Mouse (Mus musculus) ES-CJ7 (cell line): ENCODE measurements around the gene Birc5.
"Not testable (repeated sequence)": the region's sequence is repeated elsewhere in the genome, so short reads cannot be mapped to it uniquely, and the experiment has no call there.

Experiments used
- DNase-seq: peaks from one replicate; pipeline ENCODE4 v3.0.0; 2011; ENCODE audit warnings: low read depth, low spot score

Gene Birc5

DNA sequence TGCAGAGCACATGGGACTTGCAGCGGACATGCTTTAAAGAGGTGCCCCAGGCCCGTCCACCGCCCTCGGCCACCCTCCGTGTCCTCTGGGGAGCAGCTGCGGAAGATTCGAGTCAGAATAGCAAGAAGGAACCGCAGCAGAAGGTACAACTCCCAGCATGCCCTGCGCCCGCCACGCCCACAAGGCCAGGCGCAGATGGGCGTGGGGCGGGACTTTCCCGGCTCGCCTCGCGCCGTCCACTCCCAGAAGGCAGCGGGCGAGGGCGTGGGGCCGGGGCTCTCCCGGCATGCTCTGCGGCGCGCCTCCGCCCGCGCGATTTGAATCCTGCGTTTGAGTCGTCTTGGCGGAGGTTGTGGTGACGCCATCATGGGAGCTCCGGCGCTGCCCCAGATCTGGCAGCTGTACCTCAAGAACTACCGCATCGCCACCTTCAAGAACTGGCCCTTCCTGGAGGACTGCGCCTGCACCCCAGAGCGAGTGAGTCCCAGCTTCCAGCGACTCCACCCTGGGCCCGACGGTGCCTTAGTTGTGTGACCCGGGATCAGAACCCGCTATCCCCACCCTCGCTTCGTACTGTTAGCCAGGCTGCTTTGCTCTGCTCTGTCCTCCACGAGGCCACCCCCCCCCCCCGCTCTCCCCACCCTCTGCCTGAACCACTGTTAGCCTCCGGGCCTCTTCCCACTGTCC lies at the start of gene Birc5:
Gene Birc5, plus strand, starts transcription at position 267 of the 687 bp plus-strand sequence.
- peak; percentile 96 for DNase-seq

DNA sequence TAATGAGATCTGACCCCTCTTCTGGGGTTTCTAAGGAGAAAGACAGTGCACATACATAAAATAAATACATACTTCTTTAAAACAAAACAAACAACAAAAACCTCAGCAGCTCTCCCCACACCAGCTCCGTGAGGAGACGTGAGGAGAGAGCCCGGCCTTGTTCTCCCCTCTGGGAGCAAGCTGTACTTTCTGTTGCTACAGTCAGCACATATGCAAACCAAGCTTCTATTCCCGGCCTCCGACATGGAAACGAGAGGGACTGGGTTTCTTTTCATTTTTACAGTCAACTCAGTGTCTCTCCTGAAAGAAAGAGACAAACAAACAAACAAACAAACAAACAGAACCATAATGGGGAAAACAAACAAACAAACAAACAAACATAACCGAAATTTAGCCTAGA lies 49.0 kb upstream of the Birc5 start:
- no peak for DNase-seq

DNA sequence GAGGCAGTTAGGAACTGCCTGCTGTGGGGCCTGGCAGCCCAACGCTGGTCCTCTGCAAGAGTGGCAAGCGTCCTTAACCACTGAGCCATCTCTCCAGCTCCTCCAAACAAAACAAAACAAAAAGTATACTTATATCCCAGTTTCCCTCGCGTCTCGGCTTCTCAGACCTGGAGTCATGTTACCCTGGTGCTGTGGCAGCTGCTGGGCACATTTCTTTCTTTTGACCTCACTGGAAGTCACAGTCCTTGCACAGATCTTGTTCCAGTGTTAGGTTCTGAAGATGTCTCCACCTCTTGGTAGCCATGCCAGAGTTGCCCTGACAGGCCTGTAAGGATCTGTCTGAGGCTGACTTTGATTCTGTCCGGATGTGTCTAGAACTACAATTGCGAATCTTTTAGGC lies 47.4 kb upstream of the Birc5 start:
- DNase-seq, result no peak

DNA sequence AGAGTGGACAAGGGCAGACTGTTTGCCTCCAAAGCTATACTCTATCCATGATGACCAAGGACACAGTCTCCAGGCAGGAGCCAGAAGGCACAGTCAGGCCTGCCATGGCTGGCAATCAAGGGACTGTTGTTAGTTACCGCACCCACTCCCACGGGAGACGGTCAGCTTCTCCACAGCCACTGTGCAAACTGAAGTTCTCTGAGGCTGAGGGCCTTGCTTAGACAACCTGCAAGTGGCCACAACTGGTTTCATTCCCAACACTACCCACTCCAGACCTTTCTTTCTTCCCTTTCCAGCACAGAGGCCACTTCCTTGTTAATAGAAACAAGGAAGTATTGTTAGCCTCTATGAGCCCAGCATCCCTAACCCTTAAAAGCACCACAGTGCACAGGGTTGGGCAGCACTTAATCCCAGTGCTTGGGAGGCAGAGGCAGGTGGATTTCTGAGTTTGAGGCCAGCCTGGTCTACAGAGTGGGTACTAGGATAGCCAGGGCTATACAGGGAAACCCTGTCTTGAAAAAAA lies 45.8 kb upstream of the Birc5 start:
- DNase-seq, result no peak

DNA sequence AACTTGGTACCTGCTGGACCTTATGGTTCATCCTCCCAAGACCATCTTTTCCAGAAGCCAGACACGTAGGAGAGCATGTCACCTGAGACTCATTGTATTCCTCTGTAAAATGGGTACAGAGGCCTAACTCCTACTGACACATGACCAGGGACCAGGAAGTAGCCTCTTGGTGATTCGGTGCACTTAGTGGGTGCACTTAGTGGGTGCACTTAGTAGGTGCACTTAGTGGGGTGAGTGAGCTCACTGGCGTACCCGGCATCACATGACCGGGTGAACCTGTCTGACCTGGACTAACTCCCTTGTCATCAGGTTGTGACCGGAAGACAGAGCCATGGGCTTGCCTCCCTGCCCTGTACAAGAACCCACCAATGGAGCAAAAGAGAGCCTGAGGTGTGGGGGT lies 42.3 kb upstream of the Birc5 start:
- no peak for DNase-seq

DNA sequence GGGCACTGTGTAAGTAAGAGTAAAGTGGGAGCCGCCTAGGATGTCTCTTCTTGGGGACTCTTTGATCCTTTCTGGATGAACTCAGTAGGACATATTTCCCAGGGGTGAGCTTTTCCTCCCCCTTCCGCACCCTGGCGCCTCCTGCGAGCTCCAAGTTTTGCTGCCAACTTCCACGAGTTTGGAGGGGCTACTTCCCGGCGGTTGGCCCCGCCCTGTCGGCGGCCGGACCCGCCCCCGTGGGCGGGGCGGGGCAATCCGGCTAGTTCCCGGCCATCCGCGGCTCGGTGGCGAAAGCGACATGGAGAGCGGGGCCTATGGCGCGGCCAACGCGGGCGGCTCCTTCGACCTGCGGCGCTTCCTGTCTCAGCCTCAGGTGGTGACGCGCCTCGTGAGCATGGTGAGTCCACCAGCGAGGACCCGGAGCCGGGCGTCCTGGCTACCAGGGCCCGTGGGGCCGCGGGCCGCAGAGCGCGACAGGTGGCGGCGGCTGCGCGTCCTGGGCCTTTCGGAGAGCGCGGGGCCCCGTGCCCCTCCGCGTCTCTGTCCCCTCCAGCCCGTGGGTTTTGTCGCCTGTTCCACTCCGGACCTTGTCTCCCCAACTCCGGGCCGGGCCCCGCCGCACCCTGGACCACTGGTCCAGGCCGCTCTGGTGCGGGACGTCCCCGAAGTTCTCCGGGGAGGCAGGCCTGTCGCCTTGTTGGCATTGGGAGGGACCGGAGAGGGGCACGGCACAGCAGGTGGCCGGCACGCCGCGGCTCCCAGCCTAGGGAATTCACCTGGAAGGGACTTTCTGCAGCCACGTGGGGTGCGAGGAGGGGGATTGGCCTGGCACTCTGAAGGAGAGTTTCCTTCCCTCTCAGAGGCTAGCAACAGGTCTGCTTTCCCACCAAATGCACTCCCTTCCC lies 39.4 kb upstream of the Birc5 start, which contains the start of the genes Gm20708 and Syngr2:
Gene Gm20708, plus strand, starts transcription at position 262 of the 905 bp plus-strand sequence.
Gene Syngr2, plus strand, starts transcription at position 262 of the 905 bp plus-strand sequence.
- peak; percentile 49 for DNase-seq

DNA sequence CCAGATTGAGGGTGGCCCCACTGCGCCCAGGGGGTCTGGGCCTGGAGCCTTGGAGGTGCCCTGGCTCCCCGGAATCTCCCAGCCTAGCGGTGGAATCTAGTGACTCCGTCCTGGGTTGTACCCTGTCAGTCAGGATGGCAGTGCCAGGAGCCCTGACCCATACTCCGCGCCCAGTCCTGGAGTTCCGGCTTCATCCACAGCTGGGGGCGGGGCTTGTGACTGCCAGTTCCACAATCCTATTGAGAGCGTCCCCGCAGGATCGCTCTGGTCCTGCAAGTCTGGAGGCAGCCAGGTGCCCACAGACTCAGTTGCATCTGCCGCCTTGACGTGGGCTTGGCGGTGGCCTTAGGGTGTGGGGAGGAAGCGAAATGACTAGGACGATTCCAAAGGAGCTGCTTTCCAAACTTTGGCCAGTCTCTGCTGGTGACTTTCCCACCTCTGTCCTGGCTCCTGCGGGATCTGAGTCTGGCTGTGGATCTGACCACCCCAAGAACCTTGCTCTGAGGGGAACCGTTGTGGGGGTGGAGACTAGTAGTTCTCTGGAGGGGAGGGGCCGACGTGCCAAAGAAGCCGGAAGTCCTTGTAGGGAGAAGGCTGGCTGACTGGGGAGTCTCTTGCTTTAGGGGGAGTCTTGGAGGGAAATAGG lies 38.5 kb upstream of the Birc5 start:
- peak; percentile 91 for DNase-seq

DNA sequence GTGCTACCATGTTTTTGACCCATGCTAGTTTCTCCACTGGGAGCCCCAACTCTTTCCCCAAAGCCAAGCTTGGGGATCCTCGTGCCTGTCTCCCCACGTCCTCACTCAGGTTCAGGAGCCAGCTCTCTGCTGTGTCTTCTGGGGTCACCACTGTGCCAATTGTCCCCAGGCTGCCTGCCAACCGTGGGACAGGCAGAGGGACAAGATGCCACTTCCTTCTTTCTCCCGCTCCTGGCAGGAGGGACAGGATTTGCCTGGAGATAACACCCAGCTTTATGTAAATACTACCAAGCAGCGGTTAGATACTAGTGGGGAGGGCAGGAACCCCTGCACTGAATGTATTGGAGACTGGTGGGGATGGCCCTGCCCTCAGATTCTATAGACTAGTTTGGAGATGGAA lies 35.2 kb upstream of the Birc5 start:
- no peak for DNase-seq

DNA sequence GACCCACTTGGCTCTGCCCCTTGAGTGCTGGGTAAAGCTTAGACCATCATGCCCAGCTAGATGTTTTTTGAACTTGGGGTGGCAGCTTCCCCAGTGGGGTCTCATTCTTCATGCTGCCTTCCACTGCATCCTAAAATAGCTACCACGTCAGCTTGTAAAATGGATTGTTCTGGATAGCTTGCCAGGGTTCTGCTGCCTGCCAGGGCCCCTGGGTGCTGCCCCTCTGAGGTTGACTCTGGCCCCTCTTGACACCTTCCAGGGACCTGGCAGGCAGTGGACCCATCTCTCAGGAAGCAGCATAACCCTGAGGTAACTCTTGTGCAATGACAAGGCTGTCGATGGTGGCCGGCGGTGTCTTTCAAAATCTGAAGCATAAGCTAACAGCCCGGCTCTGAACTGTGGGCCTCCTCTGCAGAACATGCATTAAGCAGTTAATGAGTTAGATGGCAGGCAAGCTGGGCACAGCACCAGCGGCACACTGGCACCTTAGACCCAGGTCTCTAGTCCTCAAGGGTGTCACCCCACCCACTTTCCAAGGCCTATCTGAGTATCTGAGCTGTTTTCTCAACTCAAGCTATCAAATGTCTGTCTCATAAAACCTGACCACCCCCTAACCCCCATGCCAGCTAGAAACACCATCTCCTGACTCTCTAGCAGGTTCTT lies 34.2 kb upstream of the Birc5 start:
- no peak for DNase-seq

DNA sequence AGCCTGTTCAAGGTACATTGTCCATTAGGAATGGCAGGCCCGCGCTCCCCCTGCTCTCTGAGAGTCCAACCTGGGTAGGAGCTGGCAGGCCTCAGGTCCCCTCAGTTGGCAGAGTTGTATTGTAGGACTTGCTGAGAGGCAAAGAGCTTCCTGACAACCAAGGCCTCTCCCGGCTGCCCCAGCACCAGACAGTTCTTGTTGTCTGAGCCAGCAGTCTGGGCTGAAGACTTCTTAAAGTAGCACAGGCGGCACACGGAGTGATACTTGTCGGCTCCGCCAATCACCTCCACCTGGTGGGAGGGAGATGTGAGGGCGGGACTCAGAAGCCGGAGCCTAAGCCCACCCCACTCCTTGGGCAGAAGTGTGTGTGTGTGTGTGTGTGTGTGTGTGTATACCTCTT lies 33.2 kb upstream of the Birc5 start:
- DNase-seq, result not testable (repeated sequence)

DNA sequence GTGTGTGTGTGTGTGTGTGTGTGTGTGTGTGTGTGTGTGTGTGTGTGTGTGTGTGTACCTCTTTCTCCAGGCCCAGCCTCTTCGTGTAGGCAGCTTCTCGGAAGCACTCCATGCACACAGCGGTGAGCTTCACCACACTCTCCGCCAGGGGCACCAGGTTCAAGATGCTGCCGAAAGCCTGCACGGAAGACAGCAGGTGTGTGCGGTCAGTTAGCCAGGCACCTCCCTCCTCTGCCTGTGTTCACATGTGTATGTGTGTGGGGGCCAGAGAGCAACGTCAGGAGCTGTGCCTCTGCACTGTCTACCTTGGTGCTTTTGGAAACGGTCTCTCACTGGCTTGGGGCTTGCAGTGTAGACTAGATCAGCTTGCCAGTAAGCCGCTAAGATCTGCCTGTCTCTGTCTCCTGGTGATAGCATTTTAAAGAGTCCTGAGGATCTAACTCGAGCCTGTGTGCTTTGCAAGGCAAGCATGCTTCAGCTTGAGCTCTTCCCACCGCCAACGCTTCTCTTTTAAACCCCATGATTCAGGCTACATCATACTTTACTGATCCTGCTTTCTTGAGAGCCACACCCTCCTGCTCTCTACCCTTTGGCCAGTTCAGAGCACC lies 32.6 kb upstream of the Birc5 start:
- DNase-seq, result no peak

DNA sequence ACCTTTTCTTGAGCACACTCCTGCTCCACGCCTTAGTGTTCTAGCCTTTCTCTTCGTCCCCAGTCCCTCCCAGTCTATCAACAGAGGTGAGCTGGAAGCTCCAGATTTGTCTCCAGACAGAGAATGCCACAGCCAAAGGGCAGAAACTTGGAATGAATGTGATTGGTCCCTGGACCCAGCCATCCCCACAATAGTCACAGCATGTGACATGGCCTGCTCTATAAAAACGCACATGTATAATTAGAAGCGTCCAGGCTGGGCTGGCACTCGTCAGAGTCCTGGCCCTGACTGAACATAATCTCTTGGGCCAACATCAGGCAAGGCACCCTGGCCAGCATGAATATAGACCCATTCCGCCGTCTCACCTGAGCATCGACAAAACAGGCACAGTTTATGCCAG lies 30.0 kb upstream of the Birc5 start:
- no peak for DNase-seq

DNA sequence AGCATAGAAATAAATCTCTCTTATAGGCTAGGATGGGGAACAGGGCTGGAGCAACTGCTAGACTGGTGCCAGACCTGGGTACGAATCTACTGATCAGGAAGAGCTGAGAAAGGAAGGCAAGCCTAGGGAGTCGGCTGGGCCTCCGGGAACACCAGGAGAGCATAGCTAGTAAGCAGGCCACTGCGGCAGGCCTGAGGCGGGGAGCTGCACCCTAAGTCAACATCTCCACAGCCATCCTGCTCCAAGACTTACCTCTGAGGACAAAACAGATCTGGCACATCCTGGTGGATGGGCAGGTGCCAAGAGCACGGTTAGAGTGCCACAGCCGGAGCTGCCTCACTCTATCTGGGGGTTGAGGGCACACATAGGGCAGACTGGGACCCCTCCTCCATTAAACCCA lies 28.9 kb upstream of the Birc5 start:
- no peak for DNase-seq

DNA sequence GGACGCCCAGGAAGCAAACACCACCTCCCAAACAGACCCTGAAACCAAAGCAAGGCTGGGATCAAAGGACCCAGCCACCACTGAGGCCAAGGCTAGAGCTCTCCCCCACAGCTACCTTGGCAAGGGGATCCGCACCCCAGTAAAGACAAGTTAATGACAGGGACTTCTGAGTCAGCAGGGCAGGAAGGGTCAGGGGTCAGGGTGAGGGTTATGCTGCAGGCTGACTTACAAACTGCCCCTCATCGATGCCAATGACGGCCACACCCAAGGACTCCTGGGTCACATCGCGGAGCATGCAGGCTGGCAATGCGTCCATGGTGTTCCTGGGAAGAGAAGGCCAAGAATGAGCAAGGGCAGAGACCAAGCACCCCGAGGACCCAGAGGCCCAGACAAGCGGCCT lies 27.2 kb upstream of the Birc5 start:
- DNase-seq, result no peak

DNA sequence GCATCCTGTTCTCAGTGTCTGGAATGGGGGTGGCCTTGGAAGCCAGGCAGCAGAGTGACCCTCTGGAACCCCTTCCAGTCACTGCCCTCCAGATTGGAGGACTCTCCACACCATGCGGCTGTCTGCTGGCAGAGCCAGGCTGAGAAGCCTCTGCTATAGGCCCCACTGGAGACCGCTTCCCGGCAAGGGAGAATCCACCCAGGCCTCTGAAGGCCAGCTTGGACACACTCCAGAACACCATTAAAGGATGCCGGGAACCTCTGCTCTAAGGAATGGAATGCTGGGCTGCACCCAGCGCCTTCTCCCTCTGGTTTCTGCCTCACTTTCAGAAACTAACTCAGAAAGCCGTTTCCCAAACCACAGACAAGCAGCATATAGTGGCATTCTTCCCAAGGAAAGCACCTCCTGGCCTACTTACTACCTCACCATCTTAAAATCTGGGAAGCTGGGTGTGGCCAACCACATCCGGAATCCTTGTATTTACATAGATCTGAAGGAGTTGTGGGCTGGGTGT lies 26.3 kb upstream of the Birc5 start:
- DNase-seq, result peak; percentile 63

DNA sequence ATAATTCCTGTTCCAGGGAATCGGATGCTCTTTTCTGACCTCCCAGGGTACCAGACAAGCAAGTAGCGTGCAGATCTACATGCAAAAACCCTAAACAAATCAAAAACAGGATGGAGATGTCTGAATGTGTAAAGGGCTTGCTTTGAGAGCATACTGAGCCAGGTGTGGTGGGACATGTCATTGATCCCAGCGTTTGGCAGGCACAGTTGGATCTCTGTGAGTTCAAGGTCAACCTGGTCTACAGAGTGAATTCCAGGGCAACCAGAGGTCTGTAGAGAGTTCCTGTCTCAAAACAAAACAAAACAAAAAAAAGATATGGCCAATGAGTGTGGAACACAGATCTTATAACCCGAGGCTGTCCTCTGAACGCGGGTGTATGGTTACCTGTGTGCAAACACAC lies 25.6 kb upstream of the Birc5 start:
- peak; percentile 54 for DNase-seq

DNA sequence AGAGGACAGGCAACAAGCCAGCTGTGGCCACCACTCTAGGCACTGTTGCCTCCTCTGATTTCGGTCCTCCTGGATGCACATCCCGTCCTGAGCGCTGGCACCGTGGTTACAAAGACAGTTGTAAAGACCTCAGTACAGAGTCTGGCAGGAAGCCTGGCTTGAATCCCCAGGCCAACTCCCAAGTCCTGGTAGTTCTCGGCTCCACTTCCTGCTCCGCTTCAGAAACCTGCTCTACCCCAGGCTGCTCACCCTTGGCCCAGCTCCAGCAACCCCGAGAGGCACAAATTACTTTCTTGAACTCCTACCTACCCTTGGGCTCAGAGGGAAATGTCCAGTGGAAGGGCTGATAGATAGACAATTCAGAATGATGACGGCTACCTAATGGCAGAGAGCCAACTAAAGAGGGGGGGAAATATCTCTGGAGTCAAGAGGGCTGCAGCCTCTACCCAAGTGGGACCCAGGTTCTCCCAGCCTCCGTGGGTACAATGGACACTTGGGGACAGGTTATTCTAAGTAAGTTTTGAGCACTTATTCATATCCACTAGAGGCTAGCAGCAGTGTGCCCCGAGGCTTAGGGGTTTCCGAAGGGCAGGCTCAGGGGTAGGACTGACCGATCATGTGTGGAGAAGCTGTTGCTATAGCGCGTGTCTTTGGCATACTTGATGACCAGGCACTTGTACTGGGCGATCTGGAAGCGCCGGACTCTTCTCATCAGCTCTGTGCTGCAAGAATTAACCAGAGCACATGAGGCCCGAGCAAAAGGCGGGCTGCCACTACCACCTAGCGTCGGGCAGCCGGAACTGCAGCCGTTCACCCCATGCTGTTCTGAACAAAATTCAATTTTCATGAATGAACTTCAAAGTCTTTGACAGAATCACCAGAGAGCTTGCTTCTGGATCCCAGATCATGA lies 24.7 kb upstream of the Birc5 start:
- DNase-seq, result peak; percentile 75

DNA sequence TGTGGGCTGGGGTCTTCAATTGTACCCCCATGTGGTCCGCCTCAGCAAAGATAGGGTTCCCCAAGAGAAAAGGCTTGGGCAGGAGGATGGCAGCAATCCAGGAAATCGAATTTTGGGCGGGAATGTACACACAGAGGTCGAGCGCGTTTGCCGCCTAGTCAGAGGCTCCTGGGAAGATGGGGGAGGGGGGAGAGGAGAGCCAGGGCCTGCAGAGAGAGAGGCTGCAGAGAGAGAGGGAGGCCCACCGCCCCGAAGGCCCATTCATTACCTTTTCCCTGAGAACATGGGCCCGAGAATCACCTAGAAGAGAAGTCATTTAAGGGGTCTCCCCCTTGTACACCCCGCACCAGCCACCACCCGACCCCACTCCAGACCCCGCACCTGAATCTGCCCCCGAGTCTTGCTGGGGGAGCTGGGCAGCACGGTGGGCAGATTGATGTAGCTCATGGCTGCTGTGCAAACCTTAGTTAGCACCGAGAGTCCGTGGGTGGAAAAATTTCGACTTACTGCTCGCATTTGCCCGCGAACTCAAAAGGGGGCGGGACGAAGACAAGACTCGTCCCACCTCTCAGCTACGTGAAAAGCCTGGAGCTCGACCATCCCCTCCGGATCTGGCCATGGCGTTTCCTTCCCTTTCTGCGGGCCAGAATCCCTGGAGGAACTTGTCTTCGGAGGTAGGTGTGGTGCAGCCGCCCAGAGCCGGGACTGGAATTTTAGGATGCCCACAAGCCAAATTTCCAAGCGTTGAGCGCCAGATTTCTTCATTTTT lies 23.5 kb upstream of the Birc5 start, which contains the start of the genes Afmid and Tk1:
Gene Afmid, plus strand, starts transcription at position 592 of the 769 bp plus-strand sequence.
Gene Tk1, minus strand, starts transcription at position 760 of the 769 bp plus-strand sequence.
- DNase-seq, result peak; percentile 94

DNA sequence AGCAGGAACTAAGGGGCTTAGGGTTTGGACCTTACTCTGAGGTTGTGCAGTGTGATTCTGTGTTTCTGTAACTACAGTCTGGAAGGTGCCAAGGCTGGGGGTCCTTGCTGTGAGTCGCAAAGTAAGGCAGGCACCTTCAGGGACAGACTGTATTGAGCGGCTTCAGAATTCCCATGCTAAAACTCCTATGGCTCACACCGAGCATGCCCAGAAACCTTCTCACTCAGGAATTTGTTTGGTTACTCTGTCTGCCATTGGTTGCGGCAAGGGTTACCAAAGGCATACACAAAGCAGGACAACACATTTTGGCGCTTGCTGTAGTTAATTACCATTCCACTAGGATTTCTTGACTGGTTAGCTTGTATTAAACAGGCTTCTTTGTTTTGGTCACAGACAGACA lies 22.9 kb upstream of the Birc5 start:
- DNase-seq, result peak; percentile 74
